ENCODE assay signal across 8 mouse cellular contexts in genomic region chr2:170220443-170220842, GRCm38 (mm10).
DNase-seq lines count a peak whose midpoint lies in the region; ATAC-seq and TF ChIP-seq lines count a peak whose summit lies in the region.

No protein-coding gene starts in this region.

- WGBS in lung, embryonic 15.5 days, result 2% methylated on average over 11 of the region's 11 CpGs
- 3% methylated on average over 11 of the region's 11 CpGs for WGBS in embryonic facial prominence, embryonic 15.5 days
- under 1% methylated on average over 11 of the region's 11 CpGs for WGBS in limb, embryonic 13.5 days
- 24% methylated on average over 11 of the region's 11 CpGs for WGBS in small intestine, adult 2 months

- no peak for TF ChIP-seq CTCF in small intestine, adult 2 months (IDR thresholded peaks at IDR 0.05; ENCODE audit: extremely low read depth, insufficient read length, insufficient replicate concordance, low read depth, low read length)

- H3K27ac ChIP-seq in lung, embryonic 15.5 days, result peak overlapping the region; percentile 89
- H3K27ac ChIP-seq in embryonic facial prominence, embryonic 15.5 days (replicated peaks), result peak overlapping the region; percentile 88
- peak overlapping the region; percentile 45; the same call in 1 of the 2 replicates for H3K27ac ChIP-seq in limb, embryonic 13.5 days
- H3K27ac ChIP-seq in small intestine, adult 2 months (ENCODE audit: insufficient read depth, low read depth, low read length), result peak overlapping the region; percentile 30; the same call in 1 of the 2 replicates

- no peak for DNase-seq in lung, postnatal 14 days
- DNase-seq in gastrocnemius, postnatal 10 days, result no peak
- DNase-seq in gastrocnemius, postnatal 36 days, result no peak
- no peak for DNase-seq in B cell, adult 2 months

- ATAC-seq in lung, embryonic 15.5 days (ENCODE audit: borderline replicate concordance, extremely low read depth, low FRiP score, low TSS enrichment), result no peak
- ATAC-seq in embryonic facial prominence, embryonic 15.5 days (ENCODE audit: insufficient number of reproducible peaks, low FRiP score, low TSS enrichment, low read depth), result no peak
- ATAC-seq in limb, embryonic 13.5 days (ENCODE audit: low FRiP score, low read depth), result no peak

- H3K9me3 ChIP-seq in lung, embryonic 15.5 days, result no peaks in the 10 kb centered on the region
- no peaks in the 10 kb centered on the region for H3K9me3 ChIP-seq in embryonic facial prominence, embryonic 15.5 days (replicated peaks)
- H3K9me3 ChIP-seq in limb, embryonic 13.5 days, result no peaks in the 10 kb centered on the region

- intact Hi-C loops in gastrocnemius, postnatal 36 days (cut with DNase I), result no loop called here

- H3K4me2 ChIP-seq in lung, embryonic 15.5 days, result peak overlapping the region; percentile 76
- H3K4me2 ChIP-seq in embryonic facial prominence, embryonic 15.5 days (replicated peaks), result peak overlapping the region; percentile 72
- H3K4me2 ChIP-seq in limb, embryonic 13.5 days (replicated peaks), result peak overlapping the region; percentile 72

- peak overlapping the region; percentile 37 for H3K4me3 ChIP-seq in lung, embryonic 15.5 days
- H3K4me3 ChIP-seq in embryonic facial prominence, embryonic 15.5 days (replicated peaks), result peak overlapping the region; percentile 40
- H3K4me3 ChIP-seq in limb, embryonic 13.5 days, result peak overlapping the region; percentile 41
- peak overlapping the region; percentile 28 for H3K4me3 ChIP-seq in small intestine, adult 2 months (ENCODE audit: low read depth, low read length)

- TF ChIP-seq POLR2A in small intestine, adult 2 months (IDR thresholded peaks at IDR 0.05; ENCODE audit: low read depth, low read length), result no peak

- no peaks in the 10 kb centered on the region for H3K27me3 ChIP-seq in lung, embryonic 15.5 days
- no peaks in the 10 kb centered on the region for H3K27me3 ChIP-seq in embryonic facial prominence, embryonic 15.5 days
- H3K27me3 ChIP-seq in limb, embryonic 13.5 days, result 0 out of 2 replicates have a peak, but pooled peaks cover 8% of the 10 kb centered on the region
- no peaks in the 10 kb centered on the region for H3K27me3 ChIP-seq in small intestine, adult 2 months (ENCODE audit: control insufficient read depth, insufficient read depth, low read length)

- H3K36me3 ChIP-seq in lung, embryonic 15.5 days, result no peaks in the 10 kb centered on the region
- H3K36me3 ChIP-seq in embryonic facial prominence, embryonic 15.5 days, result no peaks in the 10 kb centered on the region
- no peaks in the 10 kb centered on the region for H3K36me3 ChIP-seq in limb, embryonic 13.5 days
- H3K36me3 ChIP-seq in small intestine, adult 2 months (ENCODE audit: control insufficient read depth, insufficient read depth, low read length), result no peaks in the 10 kb centered on the region

- H3K4me1 ChIP-seq in lung, embryonic 15.5 days, result peaks cover 58% of the 10 kb centered on the region
- H3K4me1 ChIP-seq in embryonic facial prominence, embryonic 15.5 days, result peaks cover 51% of the 10 kb centered on the region
- peaks cover 54% of the 10 kb centered on the region for H3K4me1 ChIP-seq in limb, embryonic 13.5 days
- peaks cover 5% of the 10 kb centered on the region for H3K4me1 ChIP-seq in small intestine, adult 2 months (ENCODE audit: control insufficient read depth, insufficient read depth, insufficient read length, low read length)

- peak overlapping the region; percentile 34; the same call in 1 of the 2 replicates for H3K9ac ChIP-seq in lung, embryonic 15.5 days
- H3K9ac ChIP-seq in embryonic facial prominence, embryonic 15.5 days, result 0 out of 2 replicates have a peak overlapping the region, but pooled peaks have one; percentile 15
- H3K9ac ChIP-seq in limb, embryonic 13.5 days, result peak overlapping the region; percentile 53; the same call in 1 of the 2 replicates

Comparison
In these comparisons a context has a peak if more than half of its experiments do, and no peak if none do; other contexts are left out.
1. H3K27ac ChIP-seq: peak in every context shown above with its lines; median percentile 89 in lung, embryonic 15.5 days; 88 in embryonic facial prominence, embryonic 15.5 days; 45 in limb, embryonic 13.5 days; 30 in small intestine, adult 2 months.